Mouse (Mus musculus): Measurements from ENCODE around the gene Nsg2. TPM values are rescaled to one million over a fixed set of nuclear protein-coding genes. Genes with fewer than 3 reads are reported as not detected.
"Not testable (repeated sequence)": the region's sequence is repeated elsewhere in the genome, so short reads cannot be mapped to it uniquely, and the experiment has no call there.

The Nsg2 gene
- 1.3 and 4.6 TPM in 2 replicates for polyA plus RNA-seq (2015; fragmentation: Nextera tagmentation; extraction: Ambion mirVana)

- no peak within 1 kb of the TSS for H3K27ac ChIP-seq
- H3K9ac ChIP-seq = 0 out of 2 replicates have a peak within 1 kb of the TSS, but pooled peaks have one; percentile 28
- H3K4me2 ChIP-seq = peak within 1 kb of the TSS; percentile 62
Measured at GRCm38 (mm10) chr11:32000281-32000680, at the start of gene Nsg2. Nsg2 (plus strand) TSS chr11:32000463.

GRCm38 (mm10) chr11:31960071-31960470 is 40.2 kb upstream of the Nsg2 start:
- no peak overlapping the region for H3K4me3 ChIP-seq
- H3K27ac ChIP-seq = no peak overlapping the region

More at GRCm38 (mm10) chr11:32000281-32000680, at the start of gene Nsg2:
- Histone ChIP-seq H3K27me3 (peaks cover 19% of the 10 kb centered on the region), H3K36me3 (no peaks in the 10 kb centered on the region), H3K4me3 (peak within 1 kb of the TSS; percentile 39), H3K4me1 (replicated peaks) (peaks cover 7% of the 10 kb centered on the region), H3K9me3 (replicated peaks) (no peaks in the 10 kb centered on the region)
- under 1% methylated on average over 16 of the region's 16 CpGs for WGBS
- peak; percentile 84 for ATAC-seq (replicated peaks; ENCODE audit: insufficient number of reproducible peaks, insufficient read depth, low FRiP score, low read depth)

GRCm38 (mm10) chr11:31963993-31964392 is 36.3 kb upstream of the Nsg2 start:
- Histone ChIP-seq H3K9me3 (replicated peaks) (no peaks in the 10 kb centered on the region), H3K4me3 (no peak overlapping the region), H3K4me1 (replicated peaks) (peaks cover 5% of the 10 kb centered on the region), H3K4me2 (no peak overlapping the region), H3K36me3 (no peaks in the 10 kb centered on the region), H3K27ac (no peak overlapping the region), H3K27me3 (no peaks in the 10 kb centered on the region), H3K9ac (no peak overlapping the region)
- no peak for ATAC-seq (replicated peaks; ENCODE audit: insufficient number of reproducible peaks, insufficient read depth, low FRiP score, low read depth)
- WGBS = 94% methylated on average over 1 of the region's 1 CpGs

More at GRCm38 (mm10) chr11:31960071-31960470, 40.2 kb upstream of the Nsg2 start:
- Histone ChIP-seq H3K27me3 (no peaks in the 10 kb centered on the region), H3K4me2 (no peak overlapping the region), H3K4me1 (replicated peaks) (no peaks in the 10 kb centered on the region), H3K9me3 (replicated peaks) (no peaks in the 10 kb centered on the region), H3K9ac (no peak overlapping the region), H3K36me3 (no peaks in the 10 kb centered on the region)
- no peak for ATAC-seq (replicated peaks; ENCODE audit: insufficient number of reproducible peaks, insufficient read depth, low FRiP score, low read depth)

GRCm38 (mm10) chr11:31965256-31966134 is 34.8 kb upstream of the Nsg2 start, which contains the start of gene 4930524B15Rik:
4930524B15Rik (plus strand) TSS chr11:31965592.
- Histone ChIP-seq H3K27ac (no peak within 1 kb of the TSS), H3K4me3 (peak within 1 kb of the TSS; percentile 39), H3K9ac (peak within 1 kb of the TSS; percentile 52), H3K4me1 (replicated peaks) (peaks cover 5% of the 10 kb centered on the region), H3K36me3 (no peaks in the 10 kb centered on the region), H3K4me2 (peak within 1 kb of the TSS; percentile 79), H3K27me3 (no peaks in the 10 kb centered on the region), H3K9me3 (replicated peaks) (no peaks in the 10 kb centered on the region)
- peak; percentile 7; the same call in 1 of the 2 replicates for ATAC-seq (replicated peaks; ENCODE audit: insufficient number of reproducible peaks, insufficient read depth, low FRiP score, low read depth)
- WGBS = 36% methylated on average over 49 of the region's 49 CpGs

- ATAC-seq (replicated peaks; ENCODE audit: insufficient number of reproducible peaks, insufficient read depth, low FRiP score, low read depth) = no peak
- Histone ChIP-seq H3K4me1 (replicated peaks) (no peaks in the 10 kb centered on the region; the same call in 1 of the 2 replicates), H3K27ac (no peak overlapping the region), H3K9me3 (replicated peaks) (no peaks in the 10 kb centered on the region), H3K4me3 (no peak overlapping the region), H3K27me3 (no peaks in the 10 kb centered on the region), H3K36me3 (no peaks in the 10 kb centered on the region), H3K9ac (no peak overlapping the region), H3K4me2 (no peak overlapping the region)
- WGBS = 65% methylated on average over 4 of the region's 4 CpGs
Measured at GRCm38 (mm10) chr11:31974132-31974531, 26.1 kb upstream of the Nsg2 start.

- no peaks in the 10 kb centered on the region for H3K9me3 ChIP-seq (replicated peaks)
- no peak overlapping the region for H3K27ac ChIP-seq
- no peak overlapping the region; the same call in 1 of the 2 replicates for H3K9ac ChIP-seq
- no peaks in the 10 kb centered on the region for H3K36me3 ChIP-seq
- no peaks in the 10 kb centered on the region; the same call in 1 of the 2 replicates for H3K4me1 ChIP-seq (replicated peaks)
- H3K4me3 ChIP-seq = no peak overlapping the region
- H3K4me2 ChIP-seq = no peak overlapping the region
- 36% methylated on average over 8 of the region's 8 CpGs for WGBS
- H3K27me3 ChIP-seq = no peaks in the 10 kb centered on the region
- no peak for ATAC-seq (replicated peaks; ENCODE audit: insufficient number of reproducible peaks, insufficient read depth, low FRiP score, low read depth)
Measured at GRCm38 (mm10) chr11:31974826-31975225, 25.4 kb upstream of the Nsg2 start.

- Histone ChIP-seq H3K4me1 (replicated peaks) (no peaks in the 10 kb centered on the region; the same call in 1 of the 2 replicates), H3K9me3 (replicated peaks) (no peaks in the 10 kb centered on the region), H3K4me3 (no peak overlapping the region), H3K36me3 (no peaks in the 10 kb centered on the region), H3K4me2 (no peak overlapping the region), H3K9ac (no peak overlapping the region), H3K27me3 (no peaks in the 10 kb centered on the region), H3K27ac (no peak overlapping the region)
- 79% methylated on average over 5 of the region's 5 CpGs for WGBS
- ATAC-seq (replicated peaks; ENCODE audit: insufficient number of reproducible peaks, insufficient read depth, low FRiP score, low read depth) = no peak
Measured at GRCm38 (mm10) chr11:31975678-31976077, 24.6 kb upstream of the Nsg2 start.

GRCm38 (mm10) chr11:31976137-31976536 is 24.1 kb upstream of the Nsg2 start:
- no peak overlapping the region for H3K9ac ChIP-seq
- no peaks in the 10 kb centered on the region for H3K27me3 ChIP-seq
- H3K36me3 ChIP-seq = no peaks in the 10 kb centered on the region
- H3K27ac ChIP-seq = no peak overlapping the region
- no peaks in the 10 kb centered on the region; the same call in 1 of the 2 replicates for H3K4me1 ChIP-seq (replicated peaks)
- no peak overlapping the region for H3K4me2 ChIP-seq
- no peak for ATAC-seq (replicated peaks; ENCODE audit: insufficient number of reproducible peaks, insufficient read depth, low FRiP score, low read depth)
- WGBS = 47% methylated on average over 5 of the region's 5 CpGs
- no peaks in the 10 kb centered on the region for H3K9me3 ChIP-seq (replicated peaks)
- no peak overlapping the region for H3K4me3 ChIP-seq

- H3K4me3 ChIP-seq; H3K27me3 ChIP-seq; H3K9ac ChIP-seq; H3K9me3 ChIP-seq (replicated peaks); ATAC-seq (replicated peaks; ENCODE audit: insufficient number of reproducible peaks, insufficient read depth, low FRiP score, low read depth); H3K27ac ChIP-seq; H3K4me1 ChIP-seq (replicated peaks); H3K4me2 ChIP-seq; H3K36me3 ChIP-seq: not testable (repeated sequence)
- 88% methylated on average over 5 of the region's 5 CpGs for WGBS
Measured at GRCm38 (mm10) chr11:31980089-31980488, 20.2 kb upstream of the Nsg2 start.

- no peak overlapping the region for H3K9ac ChIP-seq
- H3K36me3 ChIP-seq = no peaks in the 10 kb centered on the region
- no peak for ATAC-seq (replicated peaks; ENCODE audit: insufficient number of reproducible peaks, insufficient read depth, low FRiP score, low read depth)
- no peak overlapping the region for H3K4me3 ChIP-seq
- H3K9me3 ChIP-seq (replicated peaks) = no peaks in the 10 kb centered on the region
- no peaks in the 10 kb centered on the region for H3K27me3 ChIP-seq
- no peak overlapping the region for H3K4me2 ChIP-seq
- H3K4me1 ChIP-seq (replicated peaks) = no peaks in the 10 kb centered on the region
- H3K27ac ChIP-seq = no peak overlapping the region
- WGBS = 82% methylated on average over 7 of the region's 7 CpGs
Measured at GRCm38 (mm10) chr11:31981830-31982229, 18.4 kb upstream of the Nsg2 start.

- not testable (repeated sequence) for H3K27ac ChIP-seq; H3K9ac ChIP-seq; H3K9me3 ChIP-seq (replicated peaks); H3K27me3 ChIP-seq; H3K36me3 ChIP-seq; H3K4me3 ChIP-seq; ATAC-seq (replicated peaks; ENCODE audit: insufficient number of reproducible peaks, insufficient read depth, low FRiP score, low read depth); H3K4me1 ChIP-seq (replicated peaks); H3K4me2 ChIP-seq
- 75% methylated on average over 13 of the region's 13 CpGs for WGBS
Measured at GRCm38 (mm10) chr11:31982247-31982943, 17.9 kb upstream of the Nsg2 start.
